Mouse (Mus musculus) ES-Bruce4 (cell line): ENCODE measurements around the gene Bche.

Experiments used
- CTCF ChIP-seq: IDR thresholded peaks from one replicate; pipeline ENCODE4 v1.8.1; 2011; ENCODE audit warnings: low read depth, low read length
- POLR2A ChIP-seq: IDR thresholded peaks from one replicate; pipeline ENCODE4 v1.8.1; 2011; ENCODE audit warnings: low read length; ENCODE audit not compliant: insufficient read depth

DNA sequence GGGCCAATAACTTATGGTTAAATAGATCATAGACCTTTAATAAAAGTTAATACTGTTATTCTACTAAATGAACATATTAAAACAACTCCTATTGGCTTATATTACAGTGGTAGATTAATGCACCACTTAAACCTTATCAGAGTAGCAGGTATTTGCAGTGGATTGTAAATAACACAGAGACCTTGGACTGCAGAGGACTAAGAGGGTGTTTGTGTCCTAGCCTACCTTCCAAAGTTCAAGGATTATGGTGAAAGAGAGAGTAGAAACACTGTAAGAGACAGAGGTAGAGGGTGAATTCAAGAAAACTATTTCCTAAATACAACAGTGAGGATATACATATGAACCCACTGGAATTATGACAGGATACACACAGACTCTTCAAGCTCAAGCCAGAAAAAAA is 17.5 kb upstream of the Bche start:
- no peak for TF ChIP-seq CTCF
- no peak for TF ChIP-seq POLR2A
